Comparison of ENCODE assay signal across 8 mouse cellular contexts in genomic region chr5:73647261-73647900, GRCm38 (mm10). TPM values are rescaled to one million over a fixed set of nuclear protein-coding genes. Genes with fewer than 3 reads are reported as not detected.
DNase-seq lines count a peak whose midpoint lies in the region; ATAC-seq and TF ChIP-seq lines count a peak whose summit lies in the region.

Gene Sgcb, minus strand, starts transcription at chr5:73647790.

- no peak for TF ChIP-seq POLR2A in bone marrow, adult 2 months (IDR thresholded peaks at IDR 0.05; ENCODE audit: borderline replicate concordance, control insufficient read depth, low read depth, low read length)
- peak; percentile 57; the same call in 1 of the 2 replicates for TF ChIP-seq POLR2A in embryonic fibroblast, embryonic 13.5 days (IDR thresholded peaks at IDR 0.05; ENCODE audit: low read depth, low read length)
- TF ChIP-seq POLR2A in liver, adult 2 months (IDR thresholded peaks at IDR 0.05; ENCODE audit: extremely low read depth, insufficient read depth, low read length): no peak
- peak; percentile 89 for TF ChIP-seq POLR2A in myocyte (IDR thresholded peaks at IDR 0.05; ENCODE audit: insufficient read length, low read depth)

- H3K27ac ChIP-seq in bone marrow, adult 2 months (ENCODE audit: control insufficient read depth, insufficient read depth, low read depth, low read length, poor library complexity): no peak within 1 kb of the TSS
- H3K27ac ChIP-seq in embryonic fibroblast, embryonic 13.5 days (ENCODE audit: insufficient read depth, low read length): no peak within 1 kb of the TSS
- H3K27ac ChIP-seq in heart, embryonic 11.5 days (ENCODE audit: low read depth, low read length): 0 out of 2 replicates have a peak within 1 kb of the TSS, but pooled peaks have one; percentile 46
- H3K27ac ChIP-seq in kidney, embryonic 16.5 days (ENCODE audit: low read length): peak within 1 kb of the TSS; percentile 30; the same call in 1 of the 2 replicates
- no peak within 1 kb of the TSS for H3K27ac ChIP-seq in liver, adult 2 months (replicated peaks; ENCODE audit: insufficient read depth, low read depth, low read length)

- TF ChIP-seq CTCF in bone marrow, adult 2 months (IDR thresholded peaks at IDR 0.05; ENCODE audit: control insufficient read depth, insufficient read depth, low read length): no peak
- TF ChIP-seq CTCF in embryonic fibroblast, embryonic 13.5 days (IDR thresholded peaks at IDR 0.05; ENCODE audit: borderline replicate concordance, insufficient read depth, low read length): no peak
- no peak for TF ChIP-seq CTCF in liver, adult 2 months (IDR thresholded peaks at IDR 0.05; ENCODE audit: low read depth, low read length)

- peak within 1 kb of the TSS; percentile 68 for H3K4me3 ChIP-seq in bone marrow, adult 2 months (replicated peaks; ENCODE audit: control insufficient read depth, low read depth, low read length)
- H3K4me3 ChIP-seq in embryonic fibroblast, embryonic 13.5 days (ENCODE audit: insufficient read depth, low read length): peak within 1 kb of the TSS; percentile 54
- H3K4me3 ChIP-seq in heart, embryonic 11.5 days (ENCODE audit: low read depth, low read length): peak within 1 kb of the TSS; percentile 78
- peak within 1 kb of the TSS; percentile 73 for H3K4me3 ChIP-seq in kidney, embryonic 16.5 days (ENCODE audit: low read length)
- peak within 1 kb of the TSS; percentile 77 for H3K4me3 ChIP-seq in liver, adult 2 months (ENCODE audit: insufficient read depth, low read depth, low read length)
- H3K4me3 ChIP-seq in myocyte: peak within 1 kb of the TSS; percentile 28

- H3ac ChIP-seq in myocyte (ENCODE audit: control insufficient read depth, insufficient read length): peak within 1 kb of the TSS; percentile 21

- peak within 1 kb of the TSS; percentile 82 for H3K4me2 ChIP-seq in heart, embryonic 11.5 days
- peak within 1 kb of the TSS; percentile 81 for H3K4me2 ChIP-seq in kidney, embryonic 16.5 days (replicated peaks; ENCODE audit: low read depth, low read length)
- H3K4me2 ChIP-seq in myocyte (ENCODE audit: low read depth): peak within 1 kb of the TSS; percentile 75

- DNase-seq in 416B (ENCODE audit: low read depth): peak; percentile 76
- DNase-seq in liver, adult 2 months (ENCODE audit: extremely low read depth, low read depth, low spot score): peak; percentile 19
- DNase-seq in spleen, postnatal 4 days (ENCODE audit: low spot score in 2 of 2): peak; percentile 75 to 87

- peaks cover 46% of the 10 kb centered on the region for H3K27me3 ChIP-seq in heart, embryonic 11.5 days (ENCODE audit: control insufficient read depth, insufficient read depth, low read length)
- peaks cover 41% of the 10 kb centered on the region for H3K27me3 ChIP-seq in kidney, embryonic 16.5 days (ENCODE audit: insufficient read depth, low read length)
- peaks cover 19% of the 10 kb centered on the region for H3K27me3 ChIP-seq in liver, adult 2 months (ENCODE audit: control insufficient read depth, insufficient read depth, low read length)
- H3K27me3 ChIP-seq in myocyte (ENCODE audit: control insufficient read depth, insufficient read depth, insufficient read length): peaks cover 20% of the 10 kb centered on the region

- peak within 1 kb of the TSS; percentile 77 for H3K9ac ChIP-seq in heart, embryonic 11.5 days (ENCODE audit: low read depth, low read length)
- peak within 1 kb of the TSS; percentile 74 for H3K9ac ChIP-seq in kidney, embryonic 16.5 days (replicated peaks; ENCODE audit: low read length)
- H3K9ac ChIP-seq in liver, adult 2 months (ENCODE audit: low read depth, low read length): peak within 1 kb of the TSS; percentile 77

- peak; percentile 80 for ATAC-seq in heart, embryonic 11.5 days (replicated peaks; ENCODE audit: insufficient number of reproducible peaks, low FRiP score, low TSS enrichment)
- ATAC-seq in kidney, embryonic 16.5 days (ENCODE audit: low FRiP score, low TSS enrichment): peak; percentile 90

- no peaks in the 10 kb centered on the region for H3K36me3 ChIP-seq in heart, embryonic 11.5 days (ENCODE audit: control insufficient read depth, insufficient read depth, low read length)
- H3K36me3 ChIP-seq in kidney, embryonic 16.5 days (ENCODE audit: insufficient read depth, low read length): 0 out of 2 replicates have a peak, but pooled peaks cover under 1% of the 10 kb centered on the region
- H3K36me3 ChIP-seq in liver, adult 2 months (ENCODE audit: control insufficient read depth, insufficient read depth, low read length): no peaks in the 10 kb centered on the region
- no peaks in the 10 kb centered on the region for H3K36me3 ChIP-seq in myocyte (ENCODE audit: control insufficient read depth, insufficient read depth)

- H3K79me2 ChIP-seq in liver, adult 2 months (ENCODE audit: control insufficient read depth, insufficient read depth, low read length): no peaks in the 10 kb centered on the region
- peaks cover 9% of the 10 kb centered on the region for H3K79me2 ChIP-seq in myocyte (ENCODE audit: control insufficient read depth, insufficient read depth)

- no peaks in the 10 kb centered on the region for H3K9me3 ChIP-seq in heart, embryonic 11.5 days (replicated peaks; ENCODE audit: control insufficient read depth, low read length)
- H3K9me3 ChIP-seq in kidney, embryonic 16.5 days (ENCODE audit: low read length): no peaks in the 10 kb centered on the region

- no peaks in the 10 kb centered on the region; the same call in 1 of the 2 replicates for H3K4me1 ChIP-seq in bone marrow, adult 2 months (ENCODE audit: control insufficient read depth, insufficient read depth, low read length)
- H3K4me1 ChIP-seq in embryonic fibroblast, embryonic 13.5 days (ENCODE audit: control insufficient read depth, insufficient read depth, low read length): no peaks in the 10 kb centered on the region
- H3K4me1 ChIP-seq in heart, embryonic 11.5 days (ENCODE audit: control insufficient read depth, insufficient read depth, low read length): peaks cover 11% of the 10 kb centered on the region
- peaks cover 27% of the 10 kb centered on the region for H3K4me1 ChIP-seq in kidney, embryonic 16.5 days (ENCODE audit: insufficient read depth, low read length)
- H3K4me1 ChIP-seq in liver, adult 2 months (ENCODE audit: control insufficient read depth, insufficient read depth, low read length): peaks cover 6% of the 10 kb centered on the region

- WGBS in bone marrow, adult 2 months: under 1% methylated on average over 62 of the region's 62 CpGs
- under 1% methylated on average over 56 of the region's 62 CpGs for WGBS in heart, embryonic 11.5 days (ENCODE audit: insufficient replicate concordance)
- under 1% methylated on average over 61 of the region's 62 CpGs for WGBS in kidney, embryonic 16.5 days
- 2% methylated on average over 53 of the region's 62 CpGs for WGBS in liver, adult 2 months

TF ChIP-seq in myocyte, 11 proteins besides CTCF, POLR2A, EP300 and RAD21:
- no peak for TF ChIP-seq CEBPB (IDR thresholded peaks at IDR 0.05; ENCODE audit: insufficient read depth, poor library complexity, severe bottlenecking)
- no peak for TF ChIP-seq E2F4 (IDR thresholded peaks at IDR 0.05; ENCODE audit: insufficient read depth)
- peak; percentile 49 for TF ChIP-seq TCF12 (IDR thresholded peaks at IDR 0.05; ENCODE audit: insufficient read depth, poor library complexity, severe bottlenecking)
- peak; percentile 82 for TF ChIP-seq POLR2AphosphoS2 (IDR thresholded peaks at IDR 0.05; ENCODE audit: insufficient read length, low read depth)
- peak; percentile 87 to 96 (median 93) for TF ChIP-seq MYOG (IDR thresholded peaks at IDR 0.05; ENCODE audit: control insufficient read depth in 1 of 3, insufficient read depth in 1 of 3, insufficient read length in 2 of 3, low read depth in 2 of 3)
- TF ChIP-seq TCF3 (IDR thresholded peaks at IDR 0.05; ENCODE audit: insufficient read length, low read depth): peak; percentile 69
- TF ChIP-seq SRF (IDR thresholded peaks at IDR 0.05; ENCODE audit: control insufficient read depth, insufficient read length, low read depth): no peak
- TF ChIP-seq USF1 (IDR thresholded peaks at IDR 0.05; ENCODE audit: low read depth): no peak
- peak in 2 of 3 experiments; percentile 94 to 96 for TF ChIP-seq MYOD1 (IDR thresholded peaks at IDR 0.05; ENCODE audit: control insufficient read depth in 1 of 3, insufficient read length in 2 of 3, low read depth in 2 of 3)
- no peak for TF ChIP-seq MAX (IDR thresholded peaks at IDR 0.05; ENCODE audit: low read depth)
- peak; percentile 16 for TF ChIP-seq REST (IDR thresholded peaks at IDR 0.05; ENCODE audit: insufficient read depth, insufficient read length)

RNA-seq across cellular contexts. Expression of gene Sgcb, which starts in this region (rescaled TPM):
- polyA plus RNA-seq in bone marrow, adult 2 months (2011; ENCODE audit: insufficient read depth, insufficient read length, low replicate concordance, missing spikeins): 1.6 and 4.2 TPM in 2 replicates
- 21.4 and 31.6 TPM in 2 replicates for polyA plus RNA-seq in embryonic fibroblast, embryonic 13.5 days (2011; ENCODE audit: insufficient read length, low read depth, missing spikeins)
- polyA plus RNA-seq in heart, embryonic 11.5 days (2014; fragmentation: Nextera tagmentation; extraction: Ambion mirVana): 24.0 and 27.2 TPM in 2 replicates
- polyA plus RNA-seq in kidney, embryonic 16.5 days (2015; fragmentation: Nextera tagmentation; extraction: Ambion mirVana): 24.9 and 25.5 TPM in 2 replicates
- total RNA-seq in liver, adult 2 months (2014; rRNA removed): 1.6 and 1.8 TPM in 2 replicates
- polyA plus RNA-seq in liver, adult 2 months (2012; rRNA removed): 0.62 and 0.80 TPM in 2 replicates
- 45.7 TPM for polyA plus RNA-seq in myocyte (2012; fragmentation: generic; extraction: Trizol)

Comparison
In these comparisons a context has a peak if more than half of its experiments do, and no peak if none do; other contexts are left out.
1. DNase-seq: peak in every context shown above with its lines; median percentile 81 in spleen, postnatal 4 days; 76 in 416B; 19 in liver, adult 2 months.
2. H3K27ac ChIP-seq: peak in heart, embryonic 11.5 days (single experiment) and kidney, embryonic 16.5 days (single experiment); none in bone marrow, adult 2 months (single experiment), embryonic fibroblast, embryonic 13.5 days (single experiment) and liver, adult 2 months (single experiment).
3. H3K4me3 ChIP-seq: peak in every context shown above with its lines; median percentile 78 in heart, embryonic 11.5 days; 77 in liver, adult 2 months; 73 in kidney, embryonic 16.5 days; 68 in bone marrow, adult 2 months; 54 in embryonic fibroblast, embryonic 13.5 days; 28 in myocyte.
4. POLR2A ChIP-seq: peak in embryonic fibroblast, embryonic 13.5 days (single experiment) and myocyte (single experiment); none in bone marrow, adult 2 months (single experiment) and liver, adult 2 months (single experiment).
5. Peak in every context shown above with its lines, with median percentiles within 50 percentile points of each other: H3K4me2 ChIP-seq and H3K9ac ChIP-seq.